Mouse (Mus musculus): ENCODE data around the gene Kmt2c.
A peak's percentile ranks its signal among the peaks of the same experiment; 100 is the strongest.

Gene Kmt2c

DNA sequence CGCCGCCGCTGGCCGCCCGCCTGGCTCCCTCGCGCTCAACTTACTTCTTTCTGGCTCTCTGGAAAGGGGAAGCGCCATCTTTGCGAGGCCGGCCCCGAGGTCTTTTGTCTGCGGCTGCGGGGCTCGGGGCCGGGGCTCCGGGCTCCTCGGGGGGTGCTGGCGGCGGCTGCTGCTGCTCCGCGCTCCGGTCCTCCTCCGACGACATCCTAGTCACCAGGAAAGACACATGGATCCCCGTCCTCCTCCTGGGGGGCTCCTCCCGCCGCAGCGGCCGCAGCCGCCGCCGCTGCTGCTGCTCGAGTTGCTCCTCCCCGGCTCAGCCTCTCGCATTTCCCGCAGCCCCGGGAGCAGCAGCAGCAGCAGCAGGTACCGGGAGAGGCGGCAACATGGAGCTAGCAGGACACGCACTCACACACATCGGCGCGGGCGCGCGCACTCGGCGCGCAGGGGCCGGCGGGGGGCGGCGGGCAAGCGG is at the start of gene Kmt2c:
TSS of gene Kmt2c (minus strand) at position 438 of the 475 bp plus-strand sequence.
- DNase-seq (ENCODE audit: low spot score in 2 of 2): peak; percentile 57 to 70

DNA sequence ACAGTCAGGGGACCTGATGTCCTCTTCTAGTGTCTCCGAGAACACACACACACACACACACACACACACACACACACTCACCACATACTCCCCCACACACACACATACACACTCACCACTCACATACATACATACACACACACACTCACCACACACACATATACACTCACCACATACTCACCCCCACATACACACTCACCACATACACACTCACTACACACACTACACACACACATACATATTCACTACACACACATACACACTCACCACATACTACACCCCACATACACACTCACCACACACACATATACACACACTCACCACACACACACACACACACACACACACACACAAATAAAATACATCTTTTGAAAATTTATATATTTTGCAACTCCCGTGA is 48.3 kb upstream of the Kmt2c start:
- DNase-seq (ENCODE audit: low spot score in 2 of 2): no peak

DNA sequence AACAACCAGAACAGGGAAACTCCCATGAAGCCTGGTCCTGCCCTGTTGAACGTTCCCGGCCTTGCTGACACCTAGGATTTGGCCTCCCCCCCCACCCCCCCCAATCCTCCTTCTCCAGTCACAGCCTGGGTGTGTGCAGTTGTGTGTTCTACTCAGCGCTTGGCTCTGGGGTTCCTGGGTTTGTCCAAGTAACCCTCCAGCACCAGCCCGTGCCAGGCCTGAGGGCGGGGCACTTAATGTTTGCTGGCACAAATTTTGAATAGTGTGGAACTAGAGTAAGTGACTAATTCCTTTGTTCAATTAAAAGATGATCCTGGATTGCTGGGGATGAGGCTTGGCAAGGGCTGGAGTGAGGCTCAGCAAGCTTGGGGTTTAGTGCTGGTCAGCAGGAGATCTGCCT is 46.0 kb upstream of the Kmt2c start:
- DNase-seq (ENCODE audit: low spot score in 2 of 2): no peak

DNA sequence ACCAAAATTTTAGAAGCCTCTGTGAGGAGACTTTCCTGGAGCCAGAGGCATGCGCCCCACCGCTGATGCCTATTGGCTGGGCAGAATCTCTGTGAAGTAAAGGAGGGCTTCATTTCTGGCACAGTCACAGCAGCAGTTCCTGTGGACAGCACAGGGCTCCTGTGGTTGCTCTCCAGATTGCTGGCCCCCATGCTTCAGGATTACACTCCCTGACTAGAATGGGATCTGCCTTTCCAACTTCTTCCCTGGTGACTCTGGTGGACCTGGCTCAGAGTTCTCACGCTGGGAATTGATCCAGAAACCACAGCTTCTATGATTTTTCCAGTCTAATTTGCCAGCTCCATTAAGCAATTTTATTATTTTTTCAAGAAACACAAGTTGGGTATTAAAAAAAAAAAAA is 45.5 kb upstream of the Kmt2c start:
- no peak for DNase-seq (ENCODE audit: low spot score in 2 of 2)

DNA sequence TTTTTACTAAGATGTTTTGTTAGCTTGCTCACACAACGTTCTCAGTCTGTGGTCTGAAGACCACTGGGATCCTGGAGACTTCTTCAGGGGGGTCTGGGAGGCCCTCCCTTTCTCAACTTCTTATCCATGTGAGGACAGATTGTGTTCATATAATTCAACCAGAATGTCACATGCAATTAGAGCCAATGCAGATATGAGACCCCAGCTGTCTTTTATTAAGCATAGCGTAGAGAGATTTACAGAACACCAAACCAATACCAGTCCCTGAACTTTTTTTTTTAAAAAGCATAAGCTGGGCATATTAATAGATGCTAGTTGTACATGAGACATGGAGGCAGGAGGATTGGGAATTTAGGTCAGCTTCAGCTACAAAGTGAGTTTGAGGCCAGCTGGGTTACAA is 43.1 kb upstream of the Kmt2c start:
- DNase-seq (ENCODE audit: low spot score in 2 of 2): no peak

- no peak for DNase-seq (ENCODE audit: low spot score in 2 of 2)
Observed at GRCm38 (mm10) chr5:25540921-25541320, 42.3 kb upstream of the Kmt2c start.

DNA sequence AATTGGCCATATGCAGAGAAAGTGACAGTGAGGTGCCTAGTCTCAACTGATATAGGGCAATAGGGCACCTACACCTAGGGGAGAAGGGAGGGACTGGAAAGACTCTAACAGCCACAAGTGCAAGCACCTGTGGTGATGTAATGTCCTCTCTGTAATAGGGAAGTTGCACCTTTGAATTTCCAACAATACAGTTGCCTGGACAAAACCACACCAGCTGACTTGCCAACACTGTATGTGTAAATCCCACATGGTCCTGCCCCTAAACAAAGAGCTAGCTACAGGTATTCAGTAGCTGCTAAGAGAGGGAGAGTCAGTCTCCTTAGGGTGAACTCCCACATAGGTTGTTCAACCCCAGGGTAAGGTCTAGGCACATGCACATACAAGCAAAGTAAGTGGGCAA is 41.8 kb upstream of the Kmt2c start:
- DNase-seq (ENCODE audit: low spot score in 2 of 2): no peak

DNA sequence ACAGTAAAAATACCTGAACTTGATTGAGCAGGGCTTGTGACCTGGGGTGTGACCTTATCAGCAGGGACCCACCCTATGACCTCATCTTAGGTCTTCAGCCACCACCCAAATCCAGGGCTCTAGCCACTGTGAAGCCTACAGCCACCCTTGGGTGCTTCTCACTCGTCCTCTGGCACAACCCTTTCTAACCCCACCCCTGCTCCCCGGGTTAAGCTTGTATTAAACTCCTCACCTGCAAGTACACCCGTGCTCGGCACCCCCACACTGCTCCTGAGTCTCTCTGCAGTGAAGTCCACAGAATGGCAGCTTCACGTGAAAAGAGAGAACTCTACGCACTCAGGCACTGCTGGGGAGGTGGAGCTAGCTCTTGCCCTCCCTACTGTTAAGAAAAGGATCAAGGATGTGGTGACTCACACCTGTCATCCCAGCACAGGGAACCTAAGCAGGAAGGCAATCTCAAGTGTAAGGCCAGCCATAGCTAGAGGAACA is 38.4 kb upstream of the Kmt2c start:
- no peak for DNase-seq (ENCODE audit: low spot score in 2 of 2)

DNA sequence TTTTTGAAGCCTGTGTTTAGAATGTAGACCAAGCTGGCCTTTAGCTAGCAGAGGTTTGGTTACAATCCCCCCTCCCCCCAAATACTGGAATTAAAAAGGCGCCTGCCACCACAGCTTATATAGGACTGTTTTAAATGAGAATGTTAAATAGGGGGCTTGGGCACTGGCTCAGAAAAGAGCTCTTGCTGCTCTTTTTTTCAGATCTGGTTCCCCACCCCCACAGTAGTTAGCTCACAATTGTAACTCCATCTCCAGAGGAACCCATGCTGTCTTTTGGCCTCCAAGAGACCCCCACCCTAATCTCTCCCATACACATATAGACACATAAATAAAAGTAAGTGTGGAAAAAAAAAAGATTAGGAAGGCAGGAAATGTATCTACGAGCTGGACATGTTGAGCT is 37.9 kb upstream of the Kmt2c start:
- DNase-seq (ENCODE audit: low spot score in 2 of 2): no peak

- no peak for DNase-seq (ENCODE audit: low spot score in 2 of 2)
Observed at GRCm38 (mm10) chr5:25535566-25535965, 37.0 kb upstream of the Kmt2c start.

DNA sequence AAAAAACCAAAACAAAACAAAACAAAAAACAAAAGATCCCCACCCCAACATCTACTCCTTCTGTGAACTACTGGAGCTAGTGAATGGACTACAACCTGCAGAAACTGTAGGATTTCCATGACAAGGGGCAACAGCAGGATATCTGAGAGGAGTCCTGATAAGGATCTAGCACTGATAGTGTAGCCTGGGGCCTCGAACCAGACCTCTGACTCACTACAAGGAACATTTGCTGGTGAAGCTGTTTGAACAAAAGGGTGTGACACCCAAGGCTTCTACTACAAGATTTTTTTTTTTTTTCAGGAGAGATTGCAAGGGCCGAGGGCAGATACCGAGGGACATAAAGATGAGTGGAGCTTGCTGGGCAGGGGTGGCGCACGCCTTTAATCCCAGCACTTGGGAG is 34.7 kb upstream of the Kmt2c start:
- DNase-seq (ENCODE audit: low spot score in 2 of 2): no peak

DNA sequence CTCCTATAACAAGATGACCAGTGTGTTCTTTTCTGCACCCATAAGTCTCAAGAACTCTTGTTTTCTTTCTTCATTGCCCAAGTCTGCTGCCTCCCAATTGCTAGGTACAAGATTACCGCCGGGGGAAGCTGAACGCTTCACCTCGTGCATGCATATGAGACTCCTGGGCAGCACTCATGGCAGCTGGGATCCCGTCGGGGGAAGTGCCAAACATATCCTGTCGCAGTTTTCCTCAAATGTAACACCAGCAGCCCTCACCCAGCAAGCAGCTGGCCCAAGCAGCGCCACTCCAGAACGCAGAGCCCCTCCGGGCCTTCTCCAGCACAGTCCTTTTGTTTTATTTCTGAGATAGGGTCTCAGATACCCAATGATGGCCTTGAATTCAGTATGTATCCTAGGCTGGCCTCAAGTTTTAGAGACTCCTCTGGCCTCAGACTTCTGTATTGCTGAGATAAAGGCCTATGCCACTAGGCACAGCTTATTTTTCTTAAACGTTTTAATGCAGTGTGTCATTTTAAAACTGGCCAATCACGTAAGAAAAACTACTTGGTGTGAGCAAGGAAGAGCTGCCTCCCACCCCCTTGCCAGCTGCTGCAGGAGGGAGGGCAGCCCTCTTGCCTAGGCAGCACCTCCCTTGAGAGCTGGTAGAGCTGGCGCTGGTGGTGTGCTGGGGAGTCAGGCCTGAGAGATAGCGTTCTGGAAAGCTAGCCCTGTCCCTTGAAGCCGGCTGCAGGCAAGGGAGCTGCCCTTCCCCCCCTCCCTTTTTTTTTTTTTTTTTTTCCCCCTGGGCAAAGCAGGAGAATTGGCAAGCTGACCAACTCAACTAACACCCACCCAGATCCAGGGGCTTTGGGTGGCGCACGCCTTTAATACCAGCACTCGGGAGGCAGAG is 33.9 kb upstream of the Kmt2c start:
- DNase-seq (ENCODE audit: low spot score in 2 of 2): no peak

- DNase-seq (ENCODE audit: low spot score in 2 of 2): no peak
Observed at GRCm38 (mm10) chr5:25530629-25531028, 32.0 kb upstream of the Kmt2c start.

DNA sequence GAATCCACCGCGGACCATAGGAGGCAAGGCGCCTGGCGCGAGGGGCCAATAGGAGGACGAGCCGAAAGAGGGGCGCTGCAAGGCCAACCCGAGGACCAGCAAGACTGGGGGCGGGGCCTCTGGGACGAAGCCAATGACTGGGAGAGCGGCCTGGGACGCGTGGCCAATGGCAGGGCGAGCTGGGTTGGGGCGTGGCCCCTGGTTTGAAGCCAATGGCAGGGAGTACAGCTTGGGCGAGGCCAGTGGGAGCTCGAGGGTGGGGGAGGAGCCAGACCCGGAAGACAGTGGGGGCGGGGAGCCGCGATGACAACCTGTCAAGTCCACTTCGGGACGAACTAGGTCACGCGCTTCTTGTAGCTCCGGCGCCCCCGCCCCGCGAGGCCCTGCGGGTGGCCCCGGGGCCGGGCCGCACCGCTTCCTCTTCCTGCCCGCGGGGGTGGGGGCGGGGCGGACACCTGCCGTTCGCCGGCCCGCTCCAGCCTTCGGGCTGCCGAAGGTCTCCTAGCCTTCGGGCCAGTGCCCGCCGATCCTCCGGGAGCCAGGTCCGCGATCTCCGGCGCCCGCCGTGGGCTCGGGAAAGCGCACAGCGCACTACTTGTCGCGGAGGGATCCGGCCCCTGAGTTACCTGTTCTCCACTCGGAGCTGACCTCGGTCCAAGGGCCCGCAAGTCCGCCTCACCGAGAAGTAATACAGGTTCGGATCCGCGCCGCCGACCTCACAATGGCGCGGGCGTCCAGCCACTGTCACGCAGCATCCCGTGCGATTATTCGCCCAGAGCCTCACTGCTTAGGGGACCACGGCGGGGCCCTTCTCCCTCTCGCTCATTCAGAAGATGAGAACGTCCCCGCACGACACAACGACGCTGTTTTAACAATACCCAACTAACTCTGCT is 31.2 kb upstream of the Kmt2c start:
- DNase-seq (ENCODE audit: low spot score in 2 of 2): peak; percentile 100

GRCm38 (mm10) chr5:25528851-25529528 is 30.4 kb upstream of the Kmt2c start:
- no peak for DNase-seq (ENCODE audit: low spot score in 2 of 2)

- no peak for DNase-seq (ENCODE audit: low spot score in 2 of 2)
Observed at GRCm38 (mm10) chr5:25527971-25528370, 29.4 kb upstream of the Kmt2c start.

DNA sequence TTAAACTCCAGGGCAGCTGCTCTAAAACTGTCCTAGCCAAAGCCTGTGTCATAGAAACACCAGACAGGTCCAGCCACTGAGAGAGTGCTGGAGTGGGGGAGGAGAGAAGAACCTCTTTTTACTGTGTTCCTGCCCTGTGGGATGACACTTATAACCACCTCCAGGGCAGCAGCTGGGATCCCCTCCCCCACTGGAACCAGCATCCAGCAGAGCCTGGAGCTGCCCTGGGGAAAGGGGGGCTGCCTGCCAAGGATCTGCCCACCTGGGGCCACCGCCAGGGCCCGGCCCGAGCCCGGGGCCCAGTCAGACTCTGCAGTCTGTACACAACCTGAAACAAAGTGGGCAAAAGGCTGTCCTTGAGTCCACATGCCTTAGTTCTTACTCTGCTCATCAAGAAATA is 28.3 kb upstream of the Kmt2c start:
- DNase-seq (ENCODE audit: low spot score in 2 of 2): no peak

DNA sequence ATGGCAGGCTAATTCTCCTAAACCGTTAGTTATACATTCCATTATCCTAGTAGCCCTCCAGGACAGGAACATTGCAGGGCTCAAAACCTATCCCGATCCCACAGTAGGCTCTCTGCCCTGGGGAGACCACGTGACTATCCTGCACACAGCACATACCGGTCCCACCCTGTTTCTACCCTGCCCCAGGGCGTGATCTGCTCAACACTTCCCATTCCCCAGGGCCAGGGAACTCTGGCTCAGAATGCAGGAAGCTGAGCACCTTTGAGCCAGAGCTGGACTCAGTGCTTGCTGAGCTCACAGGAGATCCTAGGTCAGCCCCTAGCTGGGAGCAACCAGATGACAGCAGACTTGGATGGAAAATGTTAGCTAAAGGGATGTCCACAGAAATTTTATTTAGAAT is 27.5 kb upstream of the Kmt2c start:
- no peak for DNase-seq (ENCODE audit: low spot score in 2 of 2)

GRCm38 (mm10) chr5:25521461-25521860 is 22.9 kb upstream of the Kmt2c start:
- DNase-seq (ENCODE audit: low spot score in 2 of 2): no peak

- DNase-seq (ENCODE audit: low spot score in 2 of 2): no peak
Observed at GRCm38 (mm10) chr5:25519820-25520219, 21.2 kb upstream of the Kmt2c start.

GRCm38 (mm10) chr5:25517550-25517949 is 19.0 kb upstream of the Kmt2c start:
- no peak for DNase-seq (ENCODE audit: low spot score in 2 of 2)
